Mouse (Mus musculus) neutrophil, adult 5-6 weeks (primary cell): ENCODE measurements around the gene Kif13a. TPM values are rescaled to one million over a fixed set of nuclear protein-coding genes. Genes with fewer than 3 reads are reported as not detected.

Source experiments
- ATAC-seq: fragments of 151-379, 151-347 bp; 2 replicates; pipeline ENCODE4 v1.8.0; 2017; ENCODE audit warnings: mild to moderate bottlenecking, moderate TSS enrichment; ENCODE audit not compliant: insufficient number of reproducible peaks, poor library complexity, low FRiP score, severe bottlenecking; ENCODE audit errors: extremely low read depth
- total RNA-seq: library from RNA; stranded (forward); fragments of 200-1000 nt; gene quantifications from 2 replicates; pipeline ENCODE4 v1.2.3, GENCODE M21; 2017

Gene Kif13a
- total RNA-seq, 1 experiment from 2014 or later, result 11.2 TPM

GRCm38 (mm10) chr13:46928961-46929691 is 541 bp downstream of the Kif13a start:
- ATAC-seq, result 0 out of 2 replicates have a peak, but pooled peaks have one; percentile 5

GRCm38 (mm10) chr13:46928404-46928803 is 1.3 kb downstream of the Kif13a start:
- no peak for ATAC-seq

- no peak for ATAC-seq
These were observed 4.0 kb downstream of the Kif13a start for GRCm38 (mm10) chr13:46925671-46926070.

- no peak for ATAC-seq
These were observed 8.1 kb downstream of the Kif13a start for GRCm38 (mm10) chr13:46921559-46921958.

- no peak for ATAC-seq
These were observed 9.9 kb downstream of the Kif13a start for GRCm38 (mm10) chr13:46919797-46920196.

GRCm38 (mm10) chr13:46918509-46918908 is 11.2 kb downstream of the Kif13a start:
- ATAC-seq, result no peak

GRCm38 (mm10) chr13:46911960-46912359 is 17.7 kb downstream of the Kif13a start:
- ATAC-seq, result no peak

- no peak for ATAC-seq
These were observed 18.6 kb downstream of the Kif13a start for GRCm38 (mm10) chr13:46911018-46911419.

GRCm38 (mm10) chr13:46909946-46910345 is 19.7 kb downstream of the Kif13a start:
- no peak for ATAC-seq

GRCm38 (mm10) chr13:46909005-46909565 is 20.6 kb downstream of the Kif13a start:
- ATAC-seq, result no peak

- no peak for ATAC-seq
These were observed 21.3 kb downstream of the Kif13a start for GRCm38 (mm10) chr13:46908387-46908786.

GRCm38 (mm10) chr13:46907861-46908260 is 21.8 kb downstream of the Kif13a start:
- no peak for ATAC-seq

- ATAC-seq, result no peak
These were observed 22.6 kb downstream of the Kif13a start for GRCm38 (mm10) chr13:46907115-46907514.

GRCm38 (mm10) chr13:46905971-46906370 is 23.7 kb downstream of the Kif13a start:
- ATAC-seq, result no peak

- ATAC-seq, result peak; percentile 56; the same call in 1 of the 2 replicates
These were observed 24.6 kb downstream of the Kif13a start for GRCm38 (mm10) chr13:46904982-46905621.

GRCm38 (mm10) chr13:46902568-46903255 is 27.0 kb downstream of the Kif13a start:
- ATAC-seq, result no peak

GRCm38 (mm10) chr13:46900870-46901555 is 28.7 kb downstream of the Kif13a start:
- ATAC-seq, result no peak

GRCm38 (mm10) chr13:46898837-46899236 is 30.8 kb downstream of the Kif13a start:
- no peak for ATAC-seq

- ATAC-seq, result no peak
These were observed 31.3 kb downstream of the Kif13a start for GRCm38 (mm10) chr13:46898411-46898810.
